Mouse (Mus musculus) liver, embryonic 16.5 days (tissue): Measurements from ENCODE around the gene Ublcp1. TPM values are rescaled to one million over a fixed set of nuclear protein-coding genes. Genes with fewer than 3 reads are reported as not detected.

Experiments
- ATAC-seq: fragments of 200-750 bp; cut with Nextera tagmentation; 2 replicates; pipeline ENCODE4 v1.8.0; 2017; ENCODE audit warnings: low read depth, mild to moderate bottlenecking, moderate number of reproducible peaks, moderate library complexity
- H3K27ac ChIP-seq: fragments of 300-500 bp; sonication (generic); 2 replicates; pipeline ENCODE4 v1.5.1; 2014; ENCODE audit warnings: mild to moderate bottlenecking, low read length
- H3K27me3 ChIP-seq: fragments of 300-500 bp; sonication (generic); 2 replicates; pipeline ENCODE4 v1.6.1; 2014; ENCODE audit warnings: low read depth, low read length, mixed read lengths; ENCODE audit not compliant: control insufficient read depth, insufficient read depth
- H3K36me3 ChIP-seq: fragments of 300-500 bp; sonication (generic); 2 replicates; pipeline ENCODE4 v1.6.1; 2014; ENCODE audit warnings: mild to moderate bottlenecking; ENCODE audit not compliant: control insufficient read depth, insufficient read depth
- H3K4me1 ChIP-seq: fragments of 300-500 bp; sonication (generic); 2 replicates; pipeline ENCODE4 v1.6.1; 2014; ENCODE audit warnings: low read depth, low read length, mixed read lengths; ENCODE audit not compliant: control insufficient read depth
- H3K4me2 ChIP-seq: fragments of 300-500 bp; sonication (generic); 2 replicates; pipeline ENCODE4 v1.6.1; 2014; ENCODE audit warnings: low read depth, low read length, mixed read lengths
- H3K4me3 ChIP-seq: fragments of 300-500 bp; sonication (generic); 2 replicates; pipeline ENCODE4 v1.5.1; 2014; ENCODE audit warnings: low read depth, mild to moderate bottlenecking, low read length
- H3K9ac ChIP-seq: fragments of 300-500 bp; sonication (generic); 2 replicates; pipeline ENCODE4 v1.6.1; 2014; ENCODE audit warnings: low read depth, low read length
- H3K9me3 ChIP-seq: fragments of 300-500 bp; sonication (generic); replicated peaks from 2 replicates; pipeline ENCODE4 v1.6.1; 2016; ENCODE audit warnings: low read length; ENCODE audit not compliant: control insufficient read depth
- WGBS: fragments of 180-500 bp; shearing (Covaris S2); extraction: QIAGEN DNeasy Blood & Tissue Kit; methylation state at CpG from one replicate; pipeline ENCODE4 v1.1.7; 2014; ENCODE audit not compliant: insufficient replicate concordance; 5-methylcytosine and 5-hydroxymethylcytosine counted together
- polyA plus RNA-seq: library from polyadenylated mRNA; unstranded; fragments of >200 nt; fragmentation: Nextera tagmentation; extraction: Ambion mirVana; gene quantifications from 2 replicates; pipeline ENCODE4 v1.2.1, GENCODE M21; 2015

The Ublcp1 gene
- polyA plus RNA-seq, 1 experiment from 2014 or later: 41.6 TPM

DNA sequence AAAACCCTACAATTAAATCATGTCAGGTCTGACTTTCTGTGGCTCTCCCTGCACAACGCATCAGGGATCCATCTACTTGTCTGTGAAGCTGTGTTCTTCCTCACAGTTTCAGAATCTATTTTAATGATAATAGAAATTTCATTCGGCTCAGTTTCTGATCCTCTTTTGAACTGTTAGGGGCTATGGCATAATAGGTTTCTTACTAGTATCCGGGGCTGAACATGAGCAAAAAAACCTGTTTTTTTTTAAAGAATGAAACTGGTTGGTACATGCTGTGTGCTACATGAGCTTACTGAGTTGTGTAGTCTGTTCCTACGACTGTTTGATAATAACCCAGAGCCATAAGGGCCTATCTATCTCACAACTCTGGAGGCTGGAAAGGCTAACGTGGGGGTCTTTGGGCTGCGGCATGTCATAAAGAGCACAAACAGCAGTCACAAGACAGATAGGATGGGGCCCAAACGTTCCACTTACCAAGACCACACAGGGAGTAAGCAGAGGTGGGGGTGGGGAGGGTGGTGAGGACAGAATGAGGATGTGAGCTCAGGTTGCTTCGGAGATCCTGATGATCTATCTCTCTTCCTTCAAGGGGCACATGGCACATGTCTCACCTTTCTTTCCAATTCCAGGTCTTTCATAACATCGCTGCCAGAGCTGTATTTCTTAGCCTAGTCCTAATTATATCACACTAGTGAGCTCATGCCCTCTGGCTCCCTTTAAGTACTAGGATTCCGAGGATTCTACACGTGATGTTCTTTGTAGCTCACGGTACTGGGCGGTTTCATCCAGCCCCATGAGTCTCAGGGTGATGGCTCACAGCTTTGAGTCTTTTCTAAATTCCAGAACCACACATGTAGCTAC lies 28.3 kb upstream of the Ublcp1 start:
- ATAC-seq: no peak
- WGBS: 60% methylated on average over 13 of the region's 13 CpGs
- no peak overlapping the region for H3K4me3 ChIP-seq

DNA sequence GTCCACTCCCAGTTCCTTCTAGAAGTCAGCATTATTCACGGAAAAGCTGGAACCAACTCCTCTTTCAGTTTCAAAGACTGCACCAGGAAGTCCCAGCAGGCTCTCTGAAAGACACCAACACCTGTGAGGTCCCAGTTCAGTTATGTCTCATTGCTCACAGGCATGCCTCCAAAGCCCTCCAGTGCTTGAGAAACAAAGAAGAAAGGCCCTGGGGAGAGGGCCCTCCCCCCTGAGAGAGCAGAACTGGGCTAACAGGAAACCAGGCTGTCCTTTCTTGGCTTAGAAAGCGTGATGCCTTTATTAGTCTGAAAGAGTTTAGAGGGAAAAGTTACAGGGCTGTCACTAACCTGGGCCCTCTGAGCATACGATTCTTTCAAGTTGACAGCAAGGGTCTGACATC lies 25.9 kb upstream of the Ublcp1 start:
- Histone ChIP-seq H3K36me3 (no peaks in the 10 kb centered on the region), H3K4me1 (peaks cover 20% of the 10 kb centered on the region), H3K27ac (peak overlapping the region; percentile 1; the same call in 1 of the 2 replicates), H3K27me3 (no peaks in the 10 kb centered on the region), H3K4me3 (no peak overlapping the region), H3K4me2 (no peak overlapping the region), H3K9ac (peak overlapping the region; percentile 8; the same call in 1 of the 2 replicates), H3K9me3 (no peaks in the 10 kb centered on the region)
- no peak for ATAC-seq
- 57% methylated on average over 3 of the region's 3 CpGs for WGBS

More for the DNA sequence above, 28.3 kb upstream of the Ublcp1 start:
- Histone ChIP-seq H3K4me2 (no peak overlapping the region), H3K9ac (no peak overlapping the region), H3K4me1 (peaks cover 20% of the 10 kb centered on the region), H3K27me3 (no peaks in the 10 kb centered on the region), H3K9me3 (no peaks in the 10 kb centered on the region), H3K27ac (no peak overlapping the region), H3K36me3 (no peaks in the 10 kb centered on the region)

DNA sequence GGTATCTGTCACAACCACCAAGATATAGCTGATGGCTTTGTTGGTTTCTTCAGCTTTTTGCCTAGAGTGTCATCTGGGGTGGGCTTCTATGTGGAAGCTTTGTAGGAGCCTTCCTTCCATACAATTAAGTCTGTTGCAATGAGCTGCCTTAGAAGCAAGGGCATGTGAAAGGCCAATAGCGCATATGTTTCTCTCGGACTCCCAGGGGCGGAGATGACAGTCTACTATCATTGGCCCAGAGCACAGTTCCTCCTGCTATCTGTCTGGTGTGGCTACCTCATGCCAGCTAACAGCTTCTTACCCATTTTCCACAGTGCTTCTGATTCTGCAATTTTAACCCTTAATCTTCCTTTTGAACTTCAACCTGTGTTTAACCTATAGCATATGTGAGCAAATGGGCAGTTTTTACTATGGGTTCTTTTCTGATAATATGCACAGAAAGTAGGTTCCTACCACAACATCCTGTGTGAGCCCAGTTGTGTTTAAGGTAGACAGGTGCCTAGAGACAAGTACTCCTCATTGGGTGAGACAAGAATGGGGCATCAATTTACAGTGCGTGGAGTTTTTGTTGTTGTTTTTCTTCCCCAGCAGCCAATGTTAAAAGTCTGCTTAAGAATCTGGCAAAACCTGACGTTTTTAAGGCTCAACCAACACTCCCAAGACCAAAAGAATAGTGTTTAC lies 24.5 kb upstream of the Ublcp1 start:
- peak; percentile 89 for ATAC-seq
- Histone ChIP-seq H3K9me3 (no peaks in the 10 kb centered on the region), H3K4me3 (no peak overlapping the region), H3K4me1 (peaks cover 20% of the 10 kb centered on the region), H3K27ac (peak overlapping the region; percentile 64), H3K9ac (no peak overlapping the region), H3K36me3 (no peaks in the 10 kb centered on the region), H3K4me2 (peak overlapping the region; percentile 15; the same call in 1 of the 2 replicates), H3K27me3 (no peaks in the 10 kb centered on the region)
- WGBS: 39% methylated on average over 5 of the region's 5 CpGs

DNA sequence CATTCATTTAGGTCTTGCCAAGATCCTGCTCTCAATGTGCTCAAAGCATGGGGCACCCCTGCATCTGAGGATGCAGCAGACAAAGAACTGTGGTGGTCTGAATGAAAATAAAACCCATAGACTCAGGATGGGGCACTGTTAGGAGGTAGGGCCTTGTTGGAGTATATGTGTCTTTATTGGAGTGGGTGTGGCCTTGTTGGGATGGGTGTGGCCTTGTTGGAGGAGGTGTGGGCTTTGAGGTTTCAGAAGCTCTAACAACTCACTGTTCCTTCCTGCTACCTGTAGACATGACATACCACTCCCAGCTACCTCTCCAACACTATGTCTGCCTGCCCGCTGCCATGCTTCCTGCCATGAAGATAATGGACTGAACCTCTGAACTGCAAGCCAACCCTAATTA lies 18.8 kb upstream of the Ublcp1 start:
- WGBS: 89% methylated on average over 1 of the region's 1 CpGs
- H3K9me3 ChIP-seq: no peaks in the 10 kb centered on the region
- H3K9ac ChIP-seq: no peak overlapping the region
- ATAC-seq: peak; percentile 62
- no peaks in the 10 kb centered on the region for H3K27me3 ChIP-seq
- H3K4me3 ChIP-seq: no peak overlapping the region
- no peak overlapping the region for H3K4me2 ChIP-seq
- no peaks in the 10 kb centered on the region for H3K36me3 ChIP-seq
- no peak overlapping the region for H3K27ac ChIP-seq
- peaks cover 9% of the 10 kb centered on the region for H3K4me1 ChIP-seq

GRCm38 (mm10) chr11:44485089-44485736 lies 14.9 kb upstream of the Ublcp1 start:
- Histone ChIP-seq H3K27me3 (no peaks in the 10 kb centered on the region), H3K36me3 (no peaks in the 10 kb centered on the region), H3K9ac (no peak overlapping the region), H3K9me3 (no peaks in the 10 kb centered on the region), H3K4me1 (peaks cover 8% of the 10 kb centered on the region), H3K4me3 (no peak overlapping the region), H3K27ac (no peak overlapping the region), H3K4me2 (no peak overlapping the region)
- ATAC-seq: no peak
- WGBS: 80% methylated on average over 7 of the region's 7 CpGs

GRCm38 (mm10) chr11:44480246-44480645 lies 9.9 kb upstream of the Ublcp1 start:
- Histone ChIP-seq H3K4me2 (no peak overlapping the region), H3K4me3 (no peak overlapping the region), H3K27ac (no peak overlapping the region), H3K27me3 (no peaks in the 10 kb centered on the region), H3K9ac (no peak overlapping the region), H3K4me1 (no peaks in the 10 kb centered on the region), H3K36me3 (no peaks in the 10 kb centered on the region), H3K9me3 (no peaks in the 10 kb centered on the region)
- 82% methylated on average over 6 of the region's 6 CpGs for WGBS
- no peak for ATAC-seq

DNA sequence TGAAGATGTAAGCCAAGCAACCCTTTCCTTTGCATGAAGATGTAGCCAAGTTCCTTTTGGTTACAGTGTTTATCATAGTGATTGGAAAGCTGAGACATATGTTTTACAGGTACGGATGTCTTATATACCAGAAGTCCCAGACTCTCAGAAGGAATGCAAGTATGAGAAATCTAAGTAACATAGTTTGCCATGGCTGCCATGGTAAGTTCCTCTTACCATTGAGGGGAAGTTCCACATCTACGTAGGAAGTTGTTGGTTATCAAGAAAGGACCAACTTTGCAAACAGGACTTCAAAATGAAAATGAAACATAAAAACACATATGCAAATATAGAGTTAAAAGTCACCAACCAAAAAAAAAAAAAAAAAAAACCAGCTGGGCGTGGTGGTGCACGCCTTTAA lies 8.1 kb upstream of the Ublcp1 start:
- Histone ChIP-seq H3K4me1 (no peaks in the 10 kb centered on the region), H3K9me3 (no peaks in the 10 kb centered on the region), H3K36me3 (no peaks in the 10 kb centered on the region), H3K4me2 (no peak overlapping the region), H3K9ac (no peak overlapping the region), H3K27ac (no peak overlapping the region), H3K27me3 (no peaks in the 10 kb centered on the region), H3K4me3 (no peak overlapping the region)
- no peak for ATAC-seq
- WGBS: 78% methylated on average over 4 of the region's 4 CpGs

DNA sequence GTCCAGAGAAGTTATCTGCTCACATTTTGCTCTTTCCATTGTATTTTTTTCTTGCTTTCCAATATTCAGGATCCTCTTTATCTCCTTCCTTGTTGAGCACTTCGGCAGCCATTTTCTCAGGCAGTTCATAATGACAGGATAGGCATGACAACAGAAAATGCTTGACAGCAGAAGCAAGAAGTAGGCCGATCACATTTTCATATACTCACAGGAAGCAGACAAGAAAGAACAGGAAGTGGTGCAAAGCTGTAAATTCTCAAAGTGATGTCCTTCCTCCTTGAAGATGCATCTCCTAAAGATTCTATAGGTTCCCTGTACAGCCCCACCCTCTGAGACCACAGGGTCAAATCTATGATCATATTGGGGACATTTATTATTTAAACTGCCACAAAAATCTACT lies 6.1 kb upstream of the Ublcp1 start:
- H3K9me3 ChIP-seq: no peaks in the 10 kb centered on the region
- WGBS: 40% methylated on average over 2 of the region's 2 CpGs
- no peak overlapping the region for H3K9ac ChIP-seq
- no peaks in the 10 kb centered on the region for H3K36me3 ChIP-seq
- H3K4me2 ChIP-seq: no peak overlapping the region
- no peak overlapping the region for H3K27ac ChIP-seq
- no peak for ATAC-seq
- peaks cover 9% of the 10 kb centered on the region for H3K4me1 ChIP-seq
- no peaks in the 10 kb centered on the region for H3K27me3 ChIP-seq
- H3K4me3 ChIP-seq: no peak overlapping the region

DNA sequence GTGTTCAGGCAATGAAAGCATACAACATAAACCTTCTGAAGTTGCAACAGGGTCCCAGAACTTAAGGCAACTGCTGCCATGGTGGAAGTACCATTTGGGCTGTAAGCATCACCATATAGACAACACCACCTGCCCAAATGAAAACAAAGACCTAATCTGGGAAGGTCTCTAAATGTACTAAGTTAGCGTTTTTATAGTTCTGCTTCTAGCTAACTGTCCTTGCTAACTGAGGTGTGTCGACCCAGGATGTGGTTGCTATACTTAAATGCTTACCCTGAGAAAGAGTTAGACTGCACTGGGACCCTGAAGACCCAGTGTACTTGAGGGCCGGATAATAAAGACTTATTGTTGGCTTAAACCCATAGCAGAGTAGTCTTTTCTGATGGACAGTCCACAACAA lies 5.2 kb upstream of the Ublcp1 start:
- Histone ChIP-seq H3K9ac (no peak overlapping the region), H3K4me3 (no peak overlapping the region), H3K27me3 (no peaks in the 10 kb centered on the region), H3K9me3 (no peaks in the 10 kb centered on the region), H3K36me3 (no peaks in the 10 kb centered on the region), H3K4me2 (no peak overlapping the region), H3K27ac (no peak overlapping the region), H3K4me1 (peaks cover 9% of the 10 kb centered on the region)
- 68% methylated on average over 3 of the region's 3 CpGs for WGBS
- no peak for ATAC-seq
